ENCODE assay signal across 8 mouse cellular contexts in the genomic region with DNA sequence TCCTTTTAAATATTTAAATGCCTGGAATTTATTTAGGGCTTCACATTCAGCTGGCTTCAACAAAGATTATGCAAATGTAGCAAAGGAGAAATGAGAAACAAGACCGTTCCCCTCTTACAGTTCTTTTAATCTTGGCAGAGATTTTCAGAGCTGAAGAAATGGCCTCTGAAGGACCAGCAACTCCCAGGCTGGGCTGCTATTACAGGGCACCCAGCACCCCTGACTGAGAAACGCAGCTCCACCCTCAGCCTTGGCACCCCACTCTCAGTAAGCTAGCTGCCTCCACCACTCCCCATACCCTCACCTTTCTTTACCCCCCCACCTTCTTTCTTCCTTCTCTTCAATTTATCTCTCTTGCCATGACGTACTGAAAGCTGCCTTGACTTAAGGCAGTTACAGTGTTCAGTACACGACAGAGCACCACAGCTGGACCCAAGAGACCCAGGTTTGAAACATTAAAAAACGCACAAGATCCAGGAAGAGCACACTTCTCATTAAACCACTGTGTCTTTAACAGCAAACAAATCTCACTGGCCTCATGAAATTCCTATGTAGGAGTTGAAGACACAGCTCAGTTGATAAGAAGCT. TPM values are rescaled to one million over a fixed set of nuclear protein-coding genes. Genes with fewer than 3 reads are reported as not detected.
DNase-seq lines count a peak whose midpoint lies in the region; ATAC-seq and TF ChIP-seq lines count a peak whose summit lies in the region.
"Had no signal": no experiment of that assay in that cellular context is flagged by ENCODE, and none has a peak within 500 bp of the region (broad histone marks: within the 10 kb centered on the region; RNA-seq: fewer than 3 reads in every experiment).

No protein-coding gene starts in this region.

- peak overlapping the region; percentile 54 for H3K4me2 ChIP-seq in lung, embryonic 16.5 days (ENCODE audit: low read depth, low read length)
- peak overlapping the region; percentile 53 for H3K4me2 ChIP-seq in limb, embryonic 12.5 days

- H3K9me3 ChIP-seq in lung, embryonic 16.5 days (ENCODE audit: control insufficient read depth, low read length), result no peaks in the 10 kb centered on the region
- H3K9me3 ChIP-seq in limb, embryonic 12.5 days, result no peaks in the 10 kb centered on the region

- no peaks in the 10 kb centered on the region for H3K27me3 ChIP-seq in lung, embryonic 16.5 days (ENCODE audit: control insufficient read depth, insufficient read depth, low read depth, low read length)
- H3K27me3 ChIP-seq in limb, embryonic 12.5 days, result no peaks in the 10 kb centered on the region
- no peaks in the 10 kb centered on the region for H3K27me3 ChIP-seq in splenic B cell, adult 2 months (ENCODE audit: control insufficient read depth, insufficient read depth, low read length, poor library complexity, severe bottlenecking)

- H3K27ac ChIP-seq in lung, embryonic 16.5 days (ENCODE audit: low read length), result peak overlapping the region; percentile 79
- H3K27ac ChIP-seq in limb, embryonic 12.5 days, result peak overlapping the region; percentile 84
- H3K27ac ChIP-seq: liver, embryonic 14.5 days had no signal

- no peak for TF ChIP-seq POLR2A in lung, adult 2 months (IDR thresholded peaks at IDR 0.05; ENCODE audit: borderline replicate concordance, extremely low read depth, low read depth, low read length)

- 40% methylated on average over 5 of the region's 5 CpGs for WGBS in lung, embryonic 16.5 days
- WGBS in lung, adult 2 months, result 45% methylated on average over 5 of the region's 5 CpGs
- 50% methylated on average over 5 of the region's 5 CpGs for WGBS in limb, embryonic 12.5 days

- peaks cover 52% of the 10 kb centered on the region for H3K4me1 ChIP-seq in lung, embryonic 16.5 days (replicated peaks; ENCODE audit: control insufficient read depth, insufficient read depth, low read length)
- H3K4me1 ChIP-seq in lung, adult 2 months (ENCODE audit: control insufficient read depth, insufficient read depth, low read length), result peaks cover 45% of the 10 kb centered on the region
- H3K4me1 ChIP-seq in limb, embryonic 12.5 days (replicated peaks), result peaks cover 63% of the 10 kb centered on the region

- no peak for DNase-seq in lung, adult 2 months
- DNase-seq in splenic B cell, adult 2 months (ENCODE audit: low read depth, low spot score), result peak; percentile 74
- no peak for DNase-seq in adipocyte (ENCODE audit: low spot score)
- DNase-seq in ovary, postnatal 10 days (ENCODE audit: low spot score), result no peak

- TF ChIP-seq CTCF in lung, adult 2 months (IDR thresholded peaks at IDR 0.05; ENCODE audit: insufficient read depth, low read length), result no peak

- ATAC-seq in lung, embryonic 16.5 days (ENCODE audit: low read depth), result no peak
- peak; percentile 11; the same call in 1 of the 2 replicates for ATAC-seq in granulocyte monocyte progenitor cell, adult 5-6 weeks (replicated peaks; ENCODE audit: poor library complexity, severe bottlenecking)
- ATAC-seq in limb, embryonic 12.5 days (ENCODE audit: insufficient number of reproducible peaks, insufficient read depth, low FRiP score, low TSS enrichment, low read depth), result no peak

- peak overlapping the region; percentile 51 for H3K9ac ChIP-seq in lung, embryonic 16.5 days (ENCODE audit: low read length)
- H3K9ac ChIP-seq in limb, embryonic 12.5 days (replicated peaks), result no peak overlapping the region
- H3K9ac ChIP-seq: liver, embryonic 14.5 days had no signal

- peak overlapping the region; percentile 23; the same call in 1 of the 2 replicates for H3K4me3 ChIP-seq in lung, embryonic 16.5 days (ENCODE audit: low read length)
- H3K4me3 ChIP-seq in lung, adult 2 months (replicated peaks; ENCODE audit: extremely low read depth, low read depth, low read length), result no peak overlapping the region
- H3K4me3 ChIP-seq in limb, embryonic 12.5 days (replicated peaks), result no peak overlapping the region

- no peaks in the 10 kb centered on the region for H3K36me3 ChIP-seq in lung, embryonic 16.5 days (ENCODE audit: control insufficient read depth, insufficient read depth, low read length)
- H3K36me3 ChIP-seq in limb, embryonic 12.5 days, result no peaks in the 10 kb centered on the region
- H3K36me3 ChIP-seq in splenic B cell, adult 2 months (ENCODE audit: control insufficient read depth, insufficient read depth, low read length, poor library complexity, severe bottlenecking), result no peaks in the 10 kb centered on the region

RNA-seq across cellular contexts. Expression of a gene that starts 10.4 kb away (rescaled TPM):
- polyA plus RNA-seq in lung, embryonic 16.5 days (2015; fragmentation: Nextera tagmentation; extraction: Ambion mirVana), result 13.3 and 14.2 TPM in 2 replicates
- 36.3 and 38.6 TPM in 2 replicates for polyA plus RNA-seq in lung, adult 2 months (2012; rRNA removed)
- total RNA-seq in granulocyte monocyte progenitor cell, adult 5-6 weeks (2014; fragmentation: Nextera tagmentation), result 1.0 and 1.4 TPM in 2 replicates
- 1.9 and 2.4 TPM in 2 replicates for total RNA-seq in granulocyte monocyte progenitor cell, adult 5-6 weeks (2017)
- polyA plus RNA-seq in limb, embryonic 12.5 days (2016; fragmentation: Nextera tagmentation; extraction: Ambion mirVana), result 18.6 and 20.2 TPM in 2 replicates
